ENCODE assay signal across 1 mouse cellular context in genomic region chr4:152296874-152297861, GRCm38 (mm10).
TF ChIP-seq lines count a peak whose summit lies in the region.

TSS of gene Icmt (plus strand) at chr4:152297227.

TF ChIP-seq in CH12.LX, 34 proteins besides CTCF, POLR2A, EP300 and RAD21 (continued from another document):
- TF ChIP-seq SIN3A (IDR thresholded peaks at IDR 0.05; ENCODE audit: low read length), result peak; percentile 56
- TF ChIP-seq POLR2AphosphoS2 (IDR thresholded peaks at IDR 0.05; ENCODE audit: low read depth, low read length), result peak; percentile 57; the same call in 1 of the 2 replicates
- peak; percentile 59; the same call in 1 of the 2 replicates for TF ChIP-seq MXI1 (IDR thresholded peaks at IDR 0.05; ENCODE audit: low read depth, low read length)
- no peak for TF ChIP-seq USF2 (conservative IDR thresholded peaks at IDR 0.05; ENCODE audit: low read depth, low read length)
- TF ChIP-seq ZKSCAN1 (IDR thresholded peaks at IDR 0.05; ENCODE audit: borderline replicate concordance, low read depth, low read length), result no peak
- TF ChIP-seq MAZ (IDR thresholded peaks at IDR 0.05; ENCODE audit: low read depth, low read length), result no peak
- peak; percentile 84 for TF ChIP-seq NRF1 (IDR thresholded peaks at IDR 0.05; ENCODE audit: low read depth, low read length)
